Mouse (Mus musculus): ENCODE data around the gene Vwa3b.

GRCm38 (mm10) chr1:36985896-36986295 lies 40.5 kb upstream of the Vwa3b start:
- TF ChIP-seq CTCF (conservative IDR thresholded peaks at IDR 0.05; ENCODE audit: insufficient read depth, insufficient read length, low read depth, low read length) (no peak), POLR2A (IDR thresholded peaks at IDR 0.05; ENCODE audit: low read depth, low read length) (no peak)

Data from kidney, adult 2 months (tissue).